Mouse (Mus musculus) hindbrain, embryonic 12.5 days (tissue): ENCODE measurements at regions not wholly inside any gene's neighbourhood (a gene's known extent, or its start where the extent isn't known, plus 50 kb on each side); places are given as distances from the start of the nearest gene placed in this dataset.
A peak's percentile ranks its signal among the peaks of the same experiment; 100 is the strongest.

Source experiments
- ATAC-seq: fragments of 200-750 bp; cut with Nextera tagmentation; 2 replicates; pipeline ENCODE4 v1.8.0; 2017; ENCODE audit warnings: moderate TSS enrichment; ENCODE audit not compliant: low FRiP score
- H3K27ac ChIP-seq: fragments of 300-500 bp; sonication (generic); 2 replicates; pipeline ENCODE4 v1.5.1; 2016; ENCODE audit warnings: mild to moderate bottlenecking
- H3K27me3 ChIP-seq: fragments of 300-500 bp; sonication (generic); 2 replicates; pipeline ENCODE4 v1.6.1; 2016; ENCODE audit warnings: mild to moderate bottlenecking
- H3K36me3 ChIP-seq: fragments of 300-500 bp; sonication (generic); 2 replicates; pipeline ENCODE4 v1.6.1; 2016; ENCODE audit warnings: mild to moderate bottlenecking
- H3K4me1 ChIP-seq: fragments of 300-500 bp; sonication (generic); 2 replicates; pipeline ENCODE4 v1.6.1; 2016
- H3K4me2 ChIP-seq: fragments of 300-500 bp; sonication (generic); replicated peaks from 2 replicates; pipeline ENCODE4 v1.6.1; 2016; ENCODE audit warnings: mild to moderate bottlenecking
- H3K4me3 ChIP-seq: fragments of 300-500 bp; sonication (generic); 2 replicates; pipeline ENCODE4 v1.5.1; 2016; ENCODE audit warnings: mild to moderate bottlenecking
- H3K9ac ChIP-seq: fragments of 300-500 bp; sonication (generic); 2 replicates; pipeline ENCODE4 v1.6.1; 2016; ENCODE audit warnings: mild to moderate bottlenecking, moderate library complexity
- H3K9me3 ChIP-seq: fragments of 300-500 bp; sonication (generic); replicated peaks from 2 replicates; pipeline ENCODE4 v1.6.1; 2016; ENCODE audit warnings: mild to moderate bottlenecking
- WGBS: fragments of 180-500 bp; shearing (Covaris S2); methylation state at CpG from one replicate; pipeline ENCODE4 v1.1.7; 2016; 5-methylcytosine and 5-hydroxymethylcytosine counted together

GRCm38 (mm10) chr8:10901954-10902353, 106.3 kb downstream of the Irs2 start:
- no peak for ATAC-seq
- H3K4me1 ChIP-seq = peaks cover 31% of the 10 kb centered on the region
- no peak overlapping the region for H3K27ac ChIP-seq
- H3K4me3 ChIP-seq = no peak overlapping the region
- H3K9ac ChIP-seq = no peak overlapping the region
- no peaks in the 10 kb centered on the region for H3K36me3 ChIP-seq
- H3K9me3 ChIP-seq = no peaks in the 10 kb centered on the region
- 94% methylated on average over 4 of the region's 4 CpGs for WGBS
- H3K27me3 ChIP-seq = no peaks in the 10 kb centered on the region
- H3K4me2 ChIP-seq = no peak overlapping the region

GRCm38 (mm10) chr8:10901014-10901413, 107.2 kb downstream of the Irs2 start:
- H3K4me1 ChIP-seq = peaks cover 31% of the 10 kb centered on the region
- peaks cover 1% of the 10 kb centered on the region; the same call in 1 of the 2 replicates for H3K27me3 ChIP-seq
- no peak overlapping the region for H3K27ac ChIP-seq
- no peak overlapping the region for H3K9ac ChIP-seq
- H3K4me3 ChIP-seq = no peak overlapping the region
- WGBS = 71% methylated on average over 3 of the region's 3 CpGs
- no peak for ATAC-seq
- H3K4me2 ChIP-seq = no peak overlapping the region
- no peaks in the 10 kb centered on the region for H3K36me3 ChIP-seq
- H3K9me3 ChIP-seq = no peaks in the 10 kb centered on the region

GRCm38 (mm10) chr8:10899581-10900155, 108.6 kb downstream of the Irs2 start:
- Histone ChIP-seq H3K4me1 (peaks cover 31% of the 10 kb centered on the region), H3K9ac (0 out of 2 replicates have a peak overlapping the region, but pooled peaks have one; percentile 13), H3K36me3 (no peaks in the 10 kb centered on the region), H3K4me3 (no peak overlapping the region), H3K27ac (no peak overlapping the region), H3K9me3 (no peaks in the 10 kb centered on the region), H3K27me3 (peaks cover 3% of the 10 kb centered on the region; the same call in 1 of the 2 replicates), H3K4me2 (peak overlapping the region; percentile 43)
- WGBS = 6% methylated on average over 17 of the region's 17 CpGs
- ATAC-seq = peak; percentile 20; the same call in 1 of the 2 replicates

GRCm38 (mm10) chr8:10898562-10899527, 109.4 kb downstream of the Irs2 start:
- Histone ChIP-seq H3K9me3 (no peaks in the 10 kb centered on the region), H3K27ac (peak overlapping the region; percentile 19; the same call in 1 of the 2 replicates), H3K27me3 (peaks cover 3% of the 10 kb centered on the region; the same call in 1 of the 2 replicates), H3K36me3 (no peaks in the 10 kb centered on the region), H3K4me1 (peaks cover 31% of the 10 kb centered on the region), H3K4me3 (no peak overlapping the region), H3K9ac (0 out of 2 replicates have a peak overlapping the region, but pooled peaks have one; percentile 13), H3K4me2 (peak overlapping the region; percentile 43)
- WGBS = 11% methylated on average over 16 of the region's 16 CpGs
- ATAC-seq = peak; percentile 50

- 36% methylated on average over 7 of the region's 7 CpGs for WGBS
- H3K4me2 ChIP-seq = no peak overlapping the region
- peaks cover 31% of the 10 kb centered on the region for H3K4me1 ChIP-seq
- peaks cover 3% of the 10 kb centered on the region; the same call in 1 of the 2 replicates for H3K27me3 ChIP-seq
- no peak overlapping the region for H3K27ac ChIP-seq
- no peak overlapping the region for H3K9ac ChIP-seq
- H3K36me3 ChIP-seq = no peaks in the 10 kb centered on the region
- H3K4me3 ChIP-seq = no peak overlapping the region
- ATAC-seq = peak; percentile 57
- no peaks in the 10 kb centered on the region for H3K9me3 ChIP-seq
Measured at GRCm38 (mm10) chr8:10897573-10897972, 110.7 kb downstream of the Irs2 start.

GRCm38 (mm10) chr8:10895178-10895577, 113.1 kb downstream of the Irs2 start:
- H3K36me3 ChIP-seq = no peaks in the 10 kb centered on the region
- no peaks in the 10 kb centered on the region for H3K9me3 ChIP-seq
- ATAC-seq = no peak
- H3K27ac ChIP-seq = no peak overlapping the region
- WGBS = 68% methylated on average over 2 of the region's 2 CpGs
- no peak overlapping the region for H3K9ac ChIP-seq
- H3K4me1 ChIP-seq = peaks cover 28% of the 10 kb centered on the region
- no peak overlapping the region for H3K4me2 ChIP-seq
- peaks cover 3% of the 10 kb centered on the region; the same call in 1 of the 2 replicates for H3K27me3 ChIP-seq
- no peak overlapping the region for H3K4me3 ChIP-seq

GRCm38 (mm10) chr8:10894306-10894705, 114.0 kb downstream of the Irs2 start:
- Histone ChIP-seq H3K4me1 (peaks cover 19% of the 10 kb centered on the region), H3K4me2 (no peak overlapping the region), H3K36me3 (no peaks in the 10 kb centered on the region), H3K27ac (no peak overlapping the region), H3K27me3 (peaks cover 3% of the 10 kb centered on the region; the same call in 1 of the 2 replicates), H3K4me3 (no peak overlapping the region), H3K9me3 (no peaks in the 10 kb centered on the region), H3K9ac (no peak overlapping the region)
- WGBS = 70% methylated on average over 5 of the region's 5 CpGs
- no peak for ATAC-seq

- WGBS = 77% methylated on average over 5 of the region's 5 CpGs
- no peak for ATAC-seq
Measured at GRCm38 (mm10) chr8:10893709-10894108, 114.5 kb downstream of the Irs2 start.

GRCm38 (mm10) chr8:10891906-10892305, 116.4 kb downstream of the Irs2 start:
- no peak overlapping the region for H3K4me3 ChIP-seq
- no peaks in the 10 kb centered on the region for H3K4me1 ChIP-seq
- no peak overlapping the region for H3K9ac ChIP-seq
- no peaks in the 10 kb centered on the region for H3K9me3 ChIP-seq
- H3K4me2 ChIP-seq = no peak overlapping the region
- H3K36me3 ChIP-seq = no peaks in the 10 kb centered on the region
- 96% methylated on average over 2 of the region's 2 CpGs for WGBS
- ATAC-seq = no peak
- H3K27me3 ChIP-seq = peaks cover 3% of the 10 kb centered on the region; the same call in 1 of the 2 replicates
- no peak overlapping the region for H3K27ac ChIP-seq

More at GRCm38 (mm10) chr8:10893709-10894108, 114.5 kb downstream of the Irs2 start:
- H3K9me3 ChIP-seq = no peaks in the 10 kb centered on the region
- no peak overlapping the region for H3K4me2 ChIP-seq
- H3K27me3 ChIP-seq = peaks cover 3% of the 10 kb centered on the region; the same call in 1 of the 2 replicates
- H3K9ac ChIP-seq = no peak overlapping the region
- H3K4me1 ChIP-seq = peaks cover 13% of the 10 kb centered on the region
- no peak overlapping the region for H3K4me3 ChIP-seq
- H3K27ac ChIP-seq = no peak overlapping the region
- H3K36me3 ChIP-seq = no peaks in the 10 kb centered on the region

- Histone ChIP-seq H3K4me3 (no peak overlapping the region), H3K9ac (no peak overlapping the region), H3K4me2 (no peak overlapping the region), H3K4me1 (no peaks in the 10 kb centered on the region), H3K36me3 (no peaks in the 10 kb centered on the region), H3K9me3 (no peaks in the 10 kb centered on the region), H3K27ac (no peak overlapping the region), H3K27me3 (peaks cover 3% of the 10 kb centered on the region; the same call in 1 of the 2 replicates)
- 86% methylated on average over 5 of the region's 5 CpGs for WGBS
- no peak for ATAC-seq
Measured at GRCm38 (mm10) chr8:10891440-10891839, 116.8 kb downstream of the Irs2 start.

- H3K27me3 ChIP-seq = no peaks in the 10 kb centered on the region
- no peaks in the 10 kb centered on the region for H3K36me3 ChIP-seq
- 93% methylated on average over 3 of the region's 3 CpGs for WGBS
- H3K4me3 ChIP-seq = no peak overlapping the region
- H3K9me3 ChIP-seq = no peaks in the 10 kb centered on the region
- no peak overlapping the region for H3K27ac ChIP-seq
- no peak overlapping the region for H3K4me2 ChIP-seq
- H3K9ac ChIP-seq = no peak overlapping the region
- H3K4me1 ChIP-seq = no peaks in the 10 kb centered on the region
- ATAC-seq = no peak
Measured at GRCm38 (mm10) chr8:10885452-10885851, 122.8 kb downstream of the Irs2 start.

GRCm38 (mm10) chr8:10883418-10883817, 124.8 kb downstream of the Irs2 start:
- WGBS = 66% methylated on average over 7 of the region's 7 CpGs
- H3K4me1 ChIP-seq = 0 out of 2 replicates have a peak, but pooled peaks cover 4% of the 10 kb centered on the region
- H3K9ac ChIP-seq = no peak overlapping the region
- no peaks in the 10 kb centered on the region; the same call in 1 of the 2 replicates for H3K27me3 ChIP-seq
- ATAC-seq = no peak
- no peak overlapping the region for H3K4me3 ChIP-seq
- H3K27ac ChIP-seq = no peak overlapping the region
- H3K4me2 ChIP-seq = no peak overlapping the region
- no peaks in the 10 kb centered on the region for H3K9me3 ChIP-seq
- no peaks in the 10 kb centered on the region for H3K36me3 ChIP-seq
